Mouse (Mus musculus) heart, postnatal 36 days (tissue): ENCODE results near the gene Hcn2. TPM values are rescaled to one million over a fixed set of nuclear protein-coding genes. Genes with fewer than 3 reads are reported as not detected.
"Not testable (repeated sequence)": the region's sequence is repeated elsewhere in the genome, so short reads cannot be mapped to it uniquely, and the experiment has no call there.

Source experiments
- DNase-seq, 2 experiments: peaks; one replicate each; pipeline ENCODE4 v3.0.0; 2021 to 2022
- intact Hi-C: fragments of 180-260 bp; cut with DNase I; formaldehyde crosslinking; loops from one replicate; pipeline ENCODE4 v1.15.1; 2025
- total RNA-seq, 2 experiments: library from RNA; stranded (reverse); gene quantifications; 2 replicates each; pipeline ENCODE4 v1.2.3; 2021

Hcn2 gene
- total RNA-seq, 2 experiments from 2014 or later = 20.0 to 26.8 TPM

DNA sequence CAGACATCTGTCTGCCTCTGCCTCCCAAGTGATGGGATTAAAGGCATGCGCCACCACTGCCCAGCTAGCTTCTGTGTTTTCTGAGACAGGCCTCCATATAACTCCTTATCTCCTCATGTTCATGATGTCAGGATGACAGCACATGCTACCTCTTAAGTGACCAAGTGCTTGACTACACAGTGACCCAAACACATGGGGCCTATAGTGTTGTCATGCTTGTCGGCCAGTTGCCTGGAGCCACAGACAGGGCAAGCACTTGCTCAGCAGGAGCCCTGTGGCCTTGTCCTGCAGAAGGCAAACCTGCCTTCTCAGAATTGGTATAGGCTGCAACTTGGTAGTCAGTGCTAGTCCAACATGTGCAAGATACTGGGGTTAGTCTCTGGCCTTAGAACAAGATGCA, 30.2 kb upstream of the Hcn2 start:
- no peak for DNase-seq
- intact Hi-C loops = no loop called here

- intact Hi-C loops = no loop called here
- DNase-seq = no peak
Measured at GRCm38 (mm10) chr10:79686691-79687090, 29.7 kb upstream of the Hcn2 start.

DNA sequence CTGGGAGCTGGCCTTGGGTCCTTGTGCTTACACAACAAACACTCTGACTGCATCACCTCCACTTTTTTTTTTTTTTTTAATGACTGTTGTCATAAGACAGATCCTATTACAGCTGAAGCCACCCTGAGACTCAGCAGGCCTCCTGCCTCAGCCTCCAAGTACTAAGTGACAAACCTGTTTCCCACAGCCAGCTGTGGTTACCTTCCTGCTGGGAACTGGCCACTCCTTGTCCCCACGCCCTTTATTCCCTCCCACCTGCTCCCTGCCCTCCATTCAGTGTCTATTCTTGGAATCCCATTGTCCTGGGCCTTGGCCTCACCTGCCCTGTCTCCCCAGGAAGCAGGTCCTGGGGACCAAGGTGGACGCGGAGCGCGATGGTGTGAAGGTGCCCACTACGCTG, 28.9 kb upstream of the Hcn2 start:
- intact Hi-C loops = no loop called here
- DNase-seq = no peak

DNA sequence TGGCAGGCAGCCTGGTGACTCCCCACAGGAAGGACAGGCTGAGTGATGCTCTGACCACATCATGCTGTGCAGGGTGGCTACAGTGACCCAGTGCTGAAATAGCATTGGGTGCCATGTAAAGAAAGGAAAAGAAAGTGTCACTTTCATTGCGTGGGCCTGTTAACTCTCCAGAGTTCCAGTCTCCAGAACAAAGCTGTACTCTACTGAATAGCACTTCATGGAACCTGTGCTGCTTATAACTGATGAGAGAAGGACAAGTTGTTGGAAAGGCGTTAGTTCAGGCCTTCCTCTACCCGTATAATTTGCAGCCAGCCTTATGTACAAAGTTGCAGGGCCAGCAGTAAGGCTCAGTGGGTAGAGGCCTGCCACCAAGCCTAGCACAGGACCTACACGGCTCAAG, 27.7 kb upstream of the Hcn2 start, which contains the start of gene Gzmm:
Gzmm (plus strand) TSS at position 301 of the 400 bp plus-strand sequence.
- DNase-seq = no peak

DNA sequence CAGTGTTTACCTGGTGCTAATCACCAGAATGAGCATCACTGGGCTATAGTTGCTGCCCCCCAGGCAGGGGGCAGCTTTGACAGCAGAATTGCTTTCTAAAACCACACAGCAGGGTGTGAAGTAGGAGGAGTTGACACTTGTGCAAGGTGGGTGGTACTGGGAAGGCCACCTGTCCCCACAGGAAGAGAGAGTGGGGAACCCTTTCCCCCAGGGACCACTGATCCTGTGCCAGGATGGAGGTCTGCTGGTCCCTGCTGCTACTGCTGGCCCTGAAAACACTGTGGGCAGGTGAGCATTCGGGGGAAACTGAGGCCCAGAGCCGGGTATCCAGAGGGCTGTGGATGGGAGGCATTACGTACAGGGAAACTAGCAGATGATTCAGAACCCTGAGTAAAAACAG, 27.3 kb upstream of the Hcn2 start:
- no peak for DNase-seq
- intact Hi-C loops = no loop called here

More for the DNA sequence above, 27.7 kb upstream of the Hcn2 start, which contains the start of gene Gzmm:
- intact Hi-C loops = no loop called here

GRCm38 (mm10) chr10:79691986-79692548, 24.4 kb upstream of the Hcn2 start:
- intact Hi-C loops = no loop called here
- DNase-seq = no peak

GRCm38 (mm10) chr10:79693580-79694378, 22.7 kb upstream of the Hcn2 start:
- no peak for DNase-seq
- intact Hi-C loops = loop anchor here (2.0 kb wide), 1 partner anchor 95 kb away; no protein-coding TSS in a partner anchor

DNA sequence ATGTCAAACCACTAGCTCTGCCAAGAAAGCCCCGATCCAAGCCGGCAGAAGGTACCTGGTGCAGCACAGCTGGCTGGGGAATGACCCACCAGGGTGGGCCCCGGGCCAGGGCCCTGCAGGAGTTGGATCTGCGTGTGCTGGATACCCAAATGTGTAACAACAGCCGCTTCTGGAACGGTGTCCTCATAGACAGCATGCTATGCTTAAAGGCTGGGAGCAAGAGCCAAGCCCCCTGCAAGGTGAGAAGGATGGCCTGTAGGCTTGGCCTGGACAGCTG, 22.1 kb upstream of the Hcn2 start:
- intact Hi-C loops = loop anchor here (2.0 kb wide), 1 partner anchor 94 kb away; no protein-coding TSS in a partner anchor
- no peak for DNase-seq

GRCm38 (mm10) chr10:79695231-79696128, 21.0 kb upstream of the Hcn2 start:
- intact Hi-C loops = loop anchor here (2.0 kb wide), 1 partner anchor 93 kb away; no protein-coding TSS in a partner anchor
- peak; percentile 81 to 84 for DNase-seq

DNA sequence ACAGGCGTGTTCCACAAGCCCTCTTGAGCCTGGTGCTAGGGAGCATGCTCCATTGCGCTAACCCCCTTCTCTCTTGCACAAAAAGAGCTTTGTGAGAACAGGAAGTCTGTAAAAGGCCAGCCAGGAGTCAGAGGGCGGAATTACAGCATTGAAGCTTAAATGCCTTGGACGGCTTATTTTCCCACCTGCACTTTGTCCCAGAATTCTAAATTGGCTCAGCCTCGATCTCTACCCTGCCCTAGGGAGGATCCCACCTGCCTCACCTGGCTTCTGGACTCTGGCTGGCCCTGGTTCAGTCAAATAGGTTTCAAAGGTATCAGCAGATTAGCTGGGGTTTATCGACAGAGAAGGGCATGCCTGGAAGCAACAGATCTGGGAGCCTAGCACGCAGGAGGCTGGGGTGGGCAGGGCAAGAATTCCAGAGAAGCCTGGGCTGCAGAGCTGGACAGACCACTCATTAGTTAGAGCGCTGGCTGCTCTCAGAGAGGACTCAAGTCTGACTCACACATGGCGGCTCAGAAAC, 20.2 kb upstream of the Hcn2 start:
- DNase-seq = no peak
- intact Hi-C loops = no loop called here

DNA sequence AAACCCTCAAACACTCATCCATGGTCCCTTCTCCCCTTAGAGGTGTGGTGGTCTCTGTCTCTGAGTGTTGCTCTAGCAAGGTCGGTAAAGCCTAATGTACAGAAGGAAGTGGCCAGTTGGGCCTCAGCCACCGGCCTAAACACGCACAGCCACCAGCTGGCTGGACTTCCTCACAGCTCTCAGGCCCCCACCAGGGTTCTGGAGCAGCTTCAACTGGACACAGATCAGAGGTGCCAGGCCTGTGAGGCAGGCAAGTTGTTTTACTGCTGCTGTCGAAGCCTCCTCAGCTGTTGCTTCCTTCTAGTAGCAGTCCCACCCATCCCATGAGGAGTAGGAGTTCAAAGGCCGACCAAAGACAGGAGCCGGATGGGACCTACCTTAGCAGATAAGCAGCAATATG, 18.5 kb upstream of the Hcn2 start:
- no peak for DNase-seq
- intact Hi-C loops = no loop called here

DNA sequence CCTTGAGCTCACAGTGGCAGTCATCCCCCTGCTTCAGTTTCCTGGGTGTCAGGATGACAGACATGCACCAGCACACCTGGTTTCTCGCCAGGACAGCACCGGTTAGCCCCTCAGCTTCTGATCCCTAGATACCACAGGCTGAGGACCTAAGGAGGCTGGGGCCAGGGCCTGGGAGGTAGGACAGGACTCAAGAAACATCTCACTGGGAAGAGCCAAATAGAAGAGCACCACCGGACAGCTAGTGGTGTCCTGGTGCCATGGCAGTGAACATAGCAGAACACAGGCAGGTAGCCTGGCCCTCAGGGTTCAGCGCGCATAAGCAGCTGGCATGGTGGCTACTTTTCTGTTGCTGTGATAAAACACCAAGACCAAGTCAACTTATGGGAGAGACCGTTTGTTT, 18.0 kb upstream of the Hcn2 start:
- DNase-seq = no peak
- intact Hi-C loops = no loop called here

DNA sequence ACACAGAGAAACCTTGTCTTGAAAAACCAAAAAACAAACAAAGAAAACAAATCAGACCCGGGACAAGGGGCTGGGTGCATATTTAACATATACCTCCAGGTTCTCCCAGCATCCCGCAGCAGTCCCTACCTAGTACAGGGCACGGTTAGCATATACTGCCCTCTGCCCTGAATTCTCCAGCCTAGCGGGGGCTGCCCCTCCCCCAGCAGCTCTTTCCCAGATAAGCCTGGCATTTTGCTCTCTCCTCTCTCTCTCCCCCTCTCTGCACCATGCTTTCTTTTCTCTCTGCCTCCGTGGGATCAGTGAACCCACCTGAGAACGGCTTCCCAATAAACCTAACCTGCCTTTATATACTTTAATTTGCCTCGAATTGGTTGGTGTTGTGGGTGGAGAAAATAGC, 15.8 kb upstream of the Hcn2 start:
- no peak for DNase-seq
- intact Hi-C loops = no loop called here

GRCm38 (mm10) chr10:79701443-79702129, 14.8 kb upstream of the Hcn2 start:
- peak; percentile 63 to 73 for DNase-seq
- intact Hi-C loops = no loop called here

DNA sequence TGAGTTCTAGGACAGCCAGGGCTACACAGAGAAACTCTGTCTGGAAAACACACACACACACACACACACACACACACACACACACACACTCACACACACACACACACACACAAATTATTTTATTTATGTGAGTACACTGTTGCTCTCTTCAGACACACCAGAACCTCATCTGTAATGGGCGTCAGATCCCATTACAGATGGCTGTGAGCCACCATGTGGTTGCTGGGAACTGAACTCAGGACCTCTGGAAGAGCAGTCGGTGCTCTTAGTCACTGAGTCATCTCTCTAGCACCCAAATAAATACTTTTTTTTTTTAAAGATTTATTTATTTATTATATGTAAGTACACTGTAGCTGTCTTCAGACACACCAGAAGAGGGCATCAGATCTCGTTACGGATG, 13.5 kb upstream of the Hcn2 start:
- intact Hi-C loops = not testable (repeated sequence)

GRCm38 (mm10) chr10:79703541-79703940, 12.9 kb upstream of the Hcn2 start:
- intact Hi-C loops = no loop called here
- no peak for DNase-seq

More for the DNA sequence above, 13.5 kb upstream of the Hcn2 start:
- DNase-seq = not testable (repeated sequence)

DNA sequence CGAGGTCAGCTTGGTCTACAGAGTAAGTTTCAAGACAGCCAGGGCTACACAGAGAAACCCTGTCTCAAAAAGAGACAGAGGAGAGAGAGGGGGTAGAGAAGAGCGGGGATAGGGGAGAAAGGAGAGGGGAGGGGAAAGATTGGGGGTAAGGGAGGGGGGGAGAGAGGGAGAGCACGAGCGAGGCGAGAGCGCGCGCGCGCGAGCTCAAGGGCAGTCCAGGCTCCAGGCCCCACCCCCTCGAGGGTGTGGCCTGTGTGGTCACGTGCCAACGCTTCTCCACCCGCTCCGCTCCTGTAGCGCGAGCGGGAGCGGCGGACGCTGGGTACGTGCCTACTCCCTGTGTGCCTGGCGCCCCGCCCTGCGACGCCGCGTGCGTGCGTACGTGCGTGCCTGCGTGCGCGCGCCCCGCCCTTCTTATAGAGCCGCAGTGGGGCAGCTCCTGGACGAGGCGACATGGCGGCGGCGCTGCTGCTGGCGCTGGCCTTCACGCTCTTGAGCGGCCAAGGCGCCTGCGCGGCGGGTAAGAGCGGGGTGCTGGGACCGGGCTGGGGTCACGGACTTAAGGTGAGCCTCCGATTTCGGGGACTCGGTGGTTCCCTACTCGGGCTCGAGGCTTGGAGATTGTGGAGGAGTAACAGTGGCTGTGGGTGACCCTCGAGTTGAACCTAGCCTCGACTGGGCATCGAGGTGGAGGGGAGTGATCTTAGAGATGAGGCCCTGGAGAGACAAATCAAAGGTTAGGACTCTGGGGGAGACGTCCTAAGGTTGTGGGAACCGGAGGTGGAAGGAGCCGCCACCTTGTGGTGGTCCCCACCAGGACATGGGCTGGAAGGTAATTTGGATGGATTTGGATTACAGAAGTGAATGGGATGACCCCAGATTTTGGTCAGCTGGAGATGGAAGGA, 12.1 kb upstream of the Hcn2 start, which contains the start of gene Bsg:
Bsg (plus strand) TSS at position 427 of the 905 bp plus-strand sequence.
- intact Hi-C loops = no loop called here

GRCm38 (mm10) chr10:79704970-79705360, 11.5 kb upstream of the Hcn2 start:
- no peak for DNase-seq
- intact Hi-C loops = no loop called here

More for the DNA sequence above, 12.1 kb upstream of the Hcn2 start, which contains the start of gene Bsg:
- DNase-seq = peak; percentile 98

GRCm38 (mm10) chr10:79705951-79706350, 10.5 kb upstream of the Hcn2 start:
- DNase-seq = no peak
- intact Hi-C loops = no loop called here
